Mouse (Mus musculus): Measurements from ENCODE around the gene Tmem144. TPM values are rescaled to one million over a fixed set of nuclear protein-coding genes. Genes with fewer than 3 reads are reported as not detected.

Tmem144 gene
- polyA plus RNA-seq, 1 experiment: 4.1 TPM

- Histone ChIP-seq H3K4me3 (ENCODE audit: insufficient read depth, low read length) (no peak overlapping the region), H3K4me1 (ENCODE audit: control insufficient read depth, insufficient read depth, low read length) (peaks cover 7% of the 10 kb centered on the region), H3K27ac (ENCODE audit: insufficient read depth, low read length) (peak overlapping the region; percentile 72)
- TF ChIP-seq POLR2A (IDR thresholded peaks at IDR 0.05; ENCODE audit: extremely low read depth, insufficient read depth, low read length): no peak
- TF ChIP-seq CTCF (IDR thresholded peaks at IDR 0.05; ENCODE audit: extremely low read depth, insufficient read depth, low read length): no peak
Measured at GRCm38 (mm10) chr3:79867121-79867709, 14.6 kb upstream of the Tmem144 start.

- TF ChIP-seq POLR2A (IDR thresholded peaks at IDR 0.05; ENCODE audit: extremely low read depth, insufficient read depth, low read length) (no peak), CTCF (IDR thresholded peaks at IDR 0.05; ENCODE audit: extremely low read depth, insufficient read depth, low read length) (no peak)
Measured at GRCm38 (mm10) chr3:79866526-79866925, 14.0 kb upstream of the Tmem144 start.

DNA sequence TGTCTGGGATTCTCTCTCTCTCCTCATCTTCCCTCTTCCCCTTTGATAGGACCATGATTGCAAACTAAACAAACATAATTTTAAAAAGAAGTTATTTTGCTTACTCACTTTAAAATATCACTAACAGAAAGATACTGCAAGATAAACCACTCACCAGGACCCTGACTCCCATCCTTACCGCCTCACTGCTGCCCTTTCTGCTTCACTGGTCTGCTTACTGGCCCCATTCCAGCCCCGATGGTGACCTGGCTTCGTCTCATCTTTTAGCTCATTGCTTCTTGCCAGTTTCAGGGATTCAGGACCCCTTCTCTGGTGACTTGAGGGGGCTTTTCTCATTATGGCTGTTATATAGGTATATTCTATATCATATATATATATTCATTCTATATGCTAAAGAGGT lies 13.5 kb upstream of the Tmem144 start:
- Histone ChIP-seq H3K4me3 (ENCODE audit: insufficient read depth, low read length) (no peak overlapping the region), H3K4me1 (ENCODE audit: control insufficient read depth, insufficient read depth, low read length) (peaks cover 7% of the 10 kb centered on the region), H3K27ac (ENCODE audit: insufficient read depth, low read length) (no peak overlapping the region; the same call in 1 of the 2 replicates)
- no peak for TF ChIP-seq CTCF (IDR thresholded peaks at IDR 0.05; ENCODE audit: extremely low read depth, insufficient read depth, low read length)
- TF ChIP-seq POLR2A (IDR thresholded peaks at IDR 0.05; ENCODE audit: extremely low read depth, insufficient read depth, low read length): no peak

More at GRCm38 (mm10) chr3:79866526-79866925, 14.0 kb upstream of the Tmem144 start:
- H3K4me1 ChIP-seq (ENCODE audit: control insufficient read depth, insufficient read depth, low read length): peaks cover 7% of the 10 kb centered on the region
- H3K27ac ChIP-seq (ENCODE audit: insufficient read depth, low read length): peak overlapping the region; percentile 72
- no peak overlapping the region for H3K4me3 ChIP-seq (ENCODE audit: insufficient read depth, low read length)

GRCm38 (mm10) chr3:79864824-79865223 lies 12.3 kb upstream of the Tmem144 start:
- Histone ChIP-seq H3K4me3 (ENCODE audit: insufficient read depth, low read length) (no peak overlapping the region), H3K27ac (ENCODE audit: insufficient read depth, low read length) (no peak overlapping the region), H3K4me1 (ENCODE audit: control insufficient read depth, insufficient read depth, low read length) (peaks cover 7% of the 10 kb centered on the region)
- TF ChIP-seq CTCF (IDR thresholded peaks at IDR 0.05; ENCODE audit: extremely low read depth, insufficient read depth, low read length): no peak
- no peak for TF ChIP-seq POLR2A (IDR thresholded peaks at IDR 0.05; ENCODE audit: extremely low read depth, insufficient read depth, low read length)

DNA sequence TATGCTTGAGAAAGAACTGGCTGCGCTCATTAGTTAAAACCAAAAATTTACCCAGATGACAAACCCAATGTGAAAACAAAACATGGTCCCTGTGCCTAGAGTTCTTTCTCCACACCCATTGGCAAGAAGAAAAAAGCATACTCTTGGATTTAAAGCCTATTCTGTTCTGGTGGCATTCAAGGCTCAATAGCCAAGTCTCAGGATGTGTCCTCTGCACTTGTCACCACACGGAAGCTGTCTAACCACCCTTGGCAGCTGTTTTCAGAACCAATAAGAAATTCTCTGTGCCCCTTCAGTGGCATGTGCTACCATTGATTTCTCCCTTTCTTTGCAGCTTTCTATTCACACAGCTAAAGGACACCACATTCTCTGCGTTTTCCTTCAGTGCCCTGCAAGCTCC lies 5.6 kb upstream of the Tmem144 start:
- TF ChIP-seq CTCF (IDR thresholded peaks at IDR 0.05; ENCODE audit: extremely low read depth, insufficient read depth, low read length): no peak
- TF ChIP-seq POLR2A (IDR thresholded peaks at IDR 0.05; ENCODE audit: extremely low read depth, insufficient read depth, low read length): no peak
- H3K27ac ChIP-seq (ENCODE audit: insufficient read depth, low read length): no peak overlapping the region
- no peak overlapping the region for H3K4me3 ChIP-seq (ENCODE audit: insufficient read depth, low read length)
- H3K4me1 ChIP-seq (ENCODE audit: control insufficient read depth, insufficient read depth, low read length): no peaks in the 10 kb centered on the region

- TF ChIP-seq POLR2A (IDR thresholded peaks at IDR 0.05; ENCODE audit: extremely low read depth, insufficient read depth, low read length) (no peak), CTCF (IDR thresholded peaks at IDR 0.05; ENCODE audit: extremely low read depth, insufficient read depth, low read length) (no peak)
- Histone ChIP-seq H3K27ac (ENCODE audit: insufficient read depth, low read length) (no peak overlapping the region), H3K4me1 (ENCODE audit: control insufficient read depth, insufficient read depth, low read length) (no peaks in the 10 kb centered on the region), H3K4me3 (ENCODE audit: insufficient read depth, low read length) (no peak overlapping the region)
Measured at GRCm38 (mm10) chr3:79857780-79858179, 5.2 kb upstream of the Tmem144 start.

DNA sequence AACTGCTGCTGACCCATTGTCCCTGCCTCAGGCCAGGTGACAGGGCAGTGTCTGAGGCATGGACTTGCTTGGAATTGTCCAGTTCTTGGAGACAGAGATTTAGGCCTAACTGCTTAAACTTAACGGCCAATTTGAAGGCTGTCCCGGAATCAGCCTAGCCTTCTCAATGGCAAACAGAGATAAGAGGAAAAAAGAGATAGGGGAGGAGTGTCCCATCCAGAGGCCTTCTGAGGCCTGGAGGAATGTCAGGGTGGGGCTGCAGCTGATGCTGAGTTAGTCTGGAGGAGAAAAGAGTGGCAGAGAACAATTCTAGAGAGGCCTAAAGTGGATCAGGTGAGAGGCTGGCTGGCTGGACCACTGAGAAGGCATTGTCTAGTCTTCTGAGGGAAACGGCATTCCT lies 465 bp downstream of the Tmem144 start:
- peaks cover 5% of the 10 kb centered on the region; the same call in 1 of the 2 replicates for H3K4me1 ChIP-seq (ENCODE audit: control insufficient read depth, insufficient read depth, low read length)
- TF ChIP-seq POLR2A (IDR thresholded peaks at IDR 0.05; ENCODE audit: extremely low read depth, insufficient read depth, low read length) (no peak), CTCF (IDR thresholded peaks at IDR 0.05; ENCODE audit: extremely low read depth, insufficient read depth, low read length) (no peak)
- no peak overlapping the region for H3K4me3 ChIP-seq (ENCODE audit: insufficient read depth, low read length)
- H3K27ac ChIP-seq (ENCODE audit: insufficient read depth, low read length): 0 out of 2 replicates have a peak overlapping the region, but pooled peaks have one; percentile 12

DNA sequence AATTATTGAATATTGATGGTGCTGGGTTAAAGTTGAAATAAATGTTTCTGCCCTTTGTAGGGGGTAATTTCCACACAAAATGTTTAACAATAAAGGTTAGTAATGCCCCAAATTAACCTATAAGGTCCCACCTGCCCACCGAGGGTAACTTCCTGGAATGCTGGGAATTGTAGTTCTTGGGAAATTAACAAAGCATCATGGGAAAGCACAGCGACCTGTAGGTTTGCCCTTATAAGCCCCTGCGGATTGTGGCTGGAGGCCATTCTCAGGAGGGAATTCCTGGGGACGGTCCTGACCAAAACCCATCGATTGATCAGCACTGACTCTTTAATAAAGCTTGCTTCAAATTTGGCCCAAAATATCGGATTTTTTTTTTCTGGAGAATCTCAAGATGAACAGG lies 1.9 kb downstream of the Tmem144 start:
- Histone ChIP-seq H3K27ac (ENCODE audit: insufficient read depth, low read length) (no peak overlapping the region), H3K4me1 (ENCODE audit: control insufficient read depth, insufficient read depth, low read length) (peaks cover 5% of the 10 kb centered on the region; the same call in 1 of the 2 replicates), H3K4me3 (ENCODE audit: insufficient read depth, low read length) (no peak overlapping the region)
- TF ChIP-seq POLR2A (IDR thresholded peaks at IDR 0.05; ENCODE audit: extremely low read depth, insufficient read depth, low read length): no peak
- no peak for TF ChIP-seq CTCF (IDR thresholded peaks at IDR 0.05; ENCODE audit: extremely low read depth, insufficient read depth, low read length)

GRCm38 (mm10) chr3:79849621-79850020 lies 3.0 kb downstream of the Tmem144 start:
- H3K27ac ChIP-seq (ENCODE audit: insufficient read depth, low read length): no peak overlapping the region
- no peak for TF ChIP-seq POLR2A (IDR thresholded peaks at IDR 0.05; ENCODE audit: extremely low read depth, insufficient read depth, low read length)
- TF ChIP-seq CTCF (IDR thresholded peaks at IDR 0.05; ENCODE audit: extremely low read depth, insufficient read depth, low read length): no peak

DNA sequence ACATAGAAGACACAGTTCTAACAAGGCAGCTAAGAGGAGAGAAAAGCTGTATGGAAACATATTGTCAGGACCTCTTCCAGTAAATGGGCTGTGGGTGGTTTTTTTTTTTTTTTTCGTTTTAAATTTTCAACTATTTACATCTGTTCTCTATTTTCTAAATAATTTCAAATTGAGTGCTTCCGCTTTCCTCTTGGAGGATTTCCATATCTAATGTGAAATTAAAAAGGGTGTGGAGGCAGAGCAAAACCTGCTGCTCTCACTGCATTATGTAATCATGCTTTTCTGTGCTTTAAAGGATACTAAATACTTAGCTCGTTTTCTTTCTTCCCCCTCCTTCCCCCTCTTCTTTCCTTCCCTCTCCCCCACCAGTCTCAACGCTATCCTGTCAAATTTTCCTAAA lies 3.7 kb downstream of the Tmem144 start:
- no peak overlapping the region for H3K4me3 ChIP-seq (ENCODE audit: insufficient read depth, low read length)
- TF ChIP-seq POLR2A (IDR thresholded peaks at IDR 0.05; ENCODE audit: extremely low read depth, insufficient read depth, low read length) (no peak), CTCF (IDR thresholded peaks at IDR 0.05; ENCODE audit: extremely low read depth, insufficient read depth, low read length) (no peak)
- H3K4me1 ChIP-seq (ENCODE audit: control insufficient read depth, insufficient read depth, low read length): peaks cover 5% of the 10 kb centered on the region; the same call in 1 of the 2 replicates
- H3K27ac ChIP-seq (ENCODE audit: insufficient read depth, low read length): no peak overlapping the region

More at GRCm38 (mm10) chr3:79849621-79850020, 3.0 kb downstream of the Tmem144 start:
- H3K4me3 ChIP-seq (ENCODE audit: insufficient read depth, low read length): no peak overlapping the region
- peaks cover 5% of the 10 kb centered on the region; the same call in 1 of the 2 replicates for H3K4me1 ChIP-seq (ENCODE audit: control insufficient read depth, insufficient read depth, low read length)

All from cortical plate, adult 2 months (tissue).